Mouse (Mus musculus): ENCODE measurements around the gene Tbc1d8b. TPM values are rescaled to one million over a fixed set of nuclear protein-coding genes. Genes with fewer than 3 reads are reported as not detected.

The Tbc1d8b gene
- polyA plus RNA-seq, 1 experiment: 2.0 TPM

GRCm38 (mm10) chrX:139797875-139798274 lies 113.1 kb downstream of the Tbc1d8b start:
- Histone ChIP-seq H3K4me3 (ENCODE audit: low read depth, low read length) (no peak overlapping the region), H3K4me1 (ENCODE audit: control insufficient read depth, insufficient read depth, low read length) (no peaks in the 10 kb centered on the region), H3K27me3 (ENCODE audit: control insufficient read depth, insufficient read depth, low read length, poor library complexity, severe bottlenecking) (no peaks in the 10 kb centered on the region), H3K27ac (ENCODE audit: insufficient read depth, low read length) (no peak overlapping the region), H3K9ac (ENCODE audit: low read depth, poor library complexity, severe bottlenecking) (no peak overlapping the region), H3K9me3 (replicated peaks; ENCODE audit: control insufficient read depth, insufficient read depth, low read length, poor library complexity, severe bottlenecking) (no peaks in the 10 kb centered on the region), H3K36me3 (ENCODE audit: control insufficient read depth, insufficient read depth, low read length, poor library complexity, severe bottlenecking) (no peaks in the 10 kb centered on the region)
- TF ChIP-seq CTCF (IDR thresholded peaks at IDR 0.05; ENCODE audit: low read depth, low read length) (no peak), EP300 (IDR thresholded peaks at IDR 0.05; ENCODE audit: insufficient read depth, low read depth, low read length) (no peak), POLR2A (IDR thresholded peaks at IDR 0.05; ENCODE audit: insufficient read depth, low read length) (no peak)

- Histone ChIP-seq H3K4me1 (ENCODE audit: control insufficient read depth, insufficient read depth, low read length) (no peaks in the 10 kb centered on the region), H3K9ac (ENCODE audit: low read depth, poor library complexity, severe bottlenecking) (no peak overlapping the region), H3K4me3 (ENCODE audit: low read depth, low read length) (no peak overlapping the region), H3K36me3 (ENCODE audit: control insufficient read depth, insufficient read depth, low read length, poor library complexity, severe bottlenecking) (no peaks in the 10 kb centered on the region), H3K27ac (ENCODE audit: insufficient read depth, low read length) (no peak overlapping the region), H3K9me3 (replicated peaks; ENCODE audit: control insufficient read depth, insufficient read depth, low read length, poor library complexity, severe bottlenecking) (no peaks in the 10 kb centered on the region), H3K27me3 (ENCODE audit: control insufficient read depth, insufficient read depth, low read length, poor library complexity, severe bottlenecking) (no peaks in the 10 kb centered on the region)
- no peak for TF ChIP-seq POLR2A (IDR thresholded peaks at IDR 0.05; ENCODE audit: insufficient read depth, low read length)
- TF ChIP-seq CTCF (IDR thresholded peaks at IDR 0.05; ENCODE audit: low read depth, low read length): no peak
- no peak for TF ChIP-seq EP300 (IDR thresholded peaks at IDR 0.05; ENCODE audit: insufficient read depth, low read depth, low read length)
Observed at GRCm38 (mm10) chrX:139799953-139800352, 115.2 kb downstream of the Tbc1d8b start.

GRCm38 (mm10) chrX:139800406-139800878 lies 115.6 kb downstream of the Tbc1d8b start, which contains the start of gene Cldn2:
Cldn2 (plus strand) TSS chrX:139800828.
- Histone ChIP-seq H3K27ac (ENCODE audit: insufficient read depth, low read length) (no peak within 1 kb of the TSS), H3K4me1 (ENCODE audit: control insufficient read depth, insufficient read depth, low read length) (no peaks in the 10 kb centered on the region), H3K9me3 (replicated peaks; ENCODE audit: control insufficient read depth, insufficient read depth, low read length, poor library complexity, severe bottlenecking) (no peaks in the 10 kb centered on the region), H3K4me3 (ENCODE audit: low read depth, low read length) (no peak within 1 kb of the TSS), H3K36me3 (ENCODE audit: control insufficient read depth, insufficient read depth, low read length, poor library complexity, severe bottlenecking) (no peaks in the 10 kb centered on the region), H3K9ac (ENCODE audit: low read depth, poor library complexity, severe bottlenecking) (no peak within 1 kb of the TSS), H3K27me3 (ENCODE audit: control insufficient read depth, insufficient read depth, low read length, poor library complexity, severe bottlenecking) (no peaks in the 10 kb centered on the region)
- no peak for TF ChIP-seq CTCF (IDR thresholded peaks at IDR 0.05; ENCODE audit: low read depth, low read length)
- no peak for TF ChIP-seq POLR2A (IDR thresholded peaks at IDR 0.05; ENCODE audit: insufficient read depth, low read length)
- TF ChIP-seq EP300 (IDR thresholded peaks at IDR 0.05; ENCODE audit: insufficient read depth, low read depth, low read length): no peak

Other genes with a start within 250 kb of the Tbc1d8b start
- gene D330045A20Rik, start 204.6 kb upstream of the Tbc1d8b start, polyA plus RNA-seq (2011; ENCODE audit: insufficient read depth, insufficient read length, low read depth, missing spikeins): 0.64 and 1.5 TPM in 2 replicates
- gene Rnf128, start 121.7 kb upstream of the Tbc1d8b start, polyA plus RNA-seq (2011; ENCODE audit: insufficient read depth, insufficient read length, low read depth, missing spikeins): 19.5 and 21.7 TPM in 2 replicates
- 2.4 and 2.9 TPM in 2 replicates for gene Gm15013, start 29.5 kb downstream of the Tbc1d8b start, polyA plus RNA-seq (2011; ENCODE audit: insufficient read depth, insufficient read length, low read depth, missing spikeins)
- gene Ripply1, start 97.4 kb downstream of the Tbc1d8b start, polyA plus RNA-seq (2011; ENCODE audit: insufficient read depth, insufficient read length, low read depth, missing spikeins): 1.5 TPM in 1 of 2 replicates, not detected in the other
- not detected in 2 replicates for gene Cldn2, start 115.8 kb downstream of the Tbc1d8b start, polyA plus RNA-seq (2011; ENCODE audit: insufficient read depth, insufficient read length, low read depth, missing spikeins)
- gene Morc4, start 186.7 kb downstream of the Tbc1d8b start, polyA plus RNA-seq (2011; ENCODE audit: insufficient read depth, insufficient read length, low read depth, missing spikeins): 19.2 and 24.3 TPM in 2 replicates

All from ES-Bruce4 (cell line).